Mouse (Mus musculus) liver, postnatal 0 days (tissue): Measurements from ENCODE around the gene Erbb4.

Experiments used
- CTCF ChIP-seq: sonication (generic); IDR thresholded peaks from 2 replicates; pipeline ENCODE4 v1.5.1; 2016; ENCODE audit warnings: antibody characterized with exemption, low read depth
- EP300 ChIP-seq: IDR thresholded peaks from 2 replicates; pipeline ENCODE4 v1.6.1; 2016; ENCODE audit warnings: antibody characterized with exemption, low read depth, mild to moderate bottlenecking

DNA sequence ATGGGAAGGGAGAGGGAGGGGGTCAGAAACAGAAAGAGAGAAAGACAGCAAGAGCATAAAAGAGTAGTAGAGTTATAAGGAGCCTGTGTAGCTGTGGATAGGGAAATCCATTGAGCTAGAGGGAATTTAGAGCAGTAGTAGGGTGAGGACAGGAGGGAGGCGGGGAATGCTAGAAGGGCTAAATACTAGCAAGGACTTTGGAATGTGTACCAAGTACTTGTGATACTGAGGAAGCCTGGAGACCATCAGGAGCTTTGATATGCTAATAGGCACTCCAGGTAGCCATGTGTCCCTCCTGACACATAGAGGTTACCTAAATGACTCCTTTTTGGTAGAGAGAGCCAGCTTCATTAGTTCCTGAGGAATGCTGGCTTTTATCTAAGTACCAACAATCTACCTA is 327.8 kb downstream of the Erbb4 start:
- no peak for TF ChIP-seq CTCF
- no peak for TF ChIP-seq EP300
